Mouse (Mus musculus) kidney, embryonic 16.5 days (tissue): ENCODE measurements around the gene Tnfrsf13c. TPM values are rescaled to one million over a fixed set of nuclear protein-coding genes. Genes with fewer than 3 reads are reported as not detected.

Experiments
- ATAC-seq: fragments of 200-750 bp; cut with Nextera tagmentation; 2 replicates; pipeline ENCODE4 v1.8.0; 2017; ENCODE audit warnings: moderate TSS enrichment; ENCODE audit not compliant: low FRiP score, low TSS enrichment
- H3K27ac ChIP-seq: fragments of 300-500 bp; sonication (generic); 2 replicates; pipeline ENCODE4 v1.5.1; 2014; ENCODE audit warnings: low read length
- H3K27me3 ChIP-seq: fragments of 300-500 bp; sonication (generic); 2 replicates; pipeline ENCODE4 v1.6.1; 2014; ENCODE audit warnings: low read length, control low read depth, mixed read lengths; ENCODE audit not compliant: insufficient read depth
- H3K36me3 ChIP-seq: fragments of 300-500 bp; sonication (generic); 2 replicates; pipeline ENCODE4 v1.6.1; 2014; ENCODE audit warnings: low read length, control low read depth, mixed read lengths; ENCODE audit not compliant: insufficient read depth
- H3K4me1 ChIP-seq: fragments of 300-500 bp; sonication (generic); 2 replicates; pipeline ENCODE4 v1.6.1; 2014; ENCODE audit warnings: low read length, control low read depth, mixed read lengths; ENCODE audit not compliant: insufficient read depth
- H3K4me2 ChIP-seq: fragments of 300-500 bp; sonication (generic); replicated peaks from 2 replicates; pipeline ENCODE4 v1.6.1; 2014; ENCODE audit warnings: low read depth, low read length
- H3K4me3 ChIP-seq: fragments of 300-500 bp; sonication (generic); 2 replicates; pipeline ENCODE4 v1.5.1; 2014; ENCODE audit warnings: mild to moderate bottlenecking, low read length
- H3K9ac ChIP-seq: fragments of 300-500 bp; sonication (generic); replicated peaks from 2 replicates; pipeline ENCODE4 v1.6.1; 2014; ENCODE audit warnings: low read length
- H3K9me3 ChIP-seq: fragments of 300-500 bp; sonication (generic); 2 replicates; pipeline ENCODE4 v1.6.1; 2016; ENCODE audit warnings: low read length, control low read depth
- WGBS: fragments of 180-500 bp; shearing (Covaris S2); extraction: QIAGEN DNeasy Blood & Tissue Kit; methylation state at CpG from one replicate; pipeline ENCODE4 v1.1.7; 2014; 5-methylcytosine and 5-hydroxymethylcytosine counted together
- microRNA counts: library from miRNA; unstranded; fragments of <30 nt; microRNA quantifications from one replicate; lab custom pipeline; 2016
- microRNA-seq: library from miRNA; unstranded; fragments of <30 nt; microRNA quantifications from one replicate; pipeline ENCODE4, GENCODE M21; 2016
- polyA plus RNA-seq: library from polyadenylated mRNA; unstranded; fragments of >200 nt; fragmentation: Nextera tagmentation; extraction: Ambion mirVana; gene quantifications from 2 replicates; pipeline ENCODE4 v1.2.1, GENCODE M21; 2015

Tnfrsf13c gene
- polyA plus RNA-seq, 1 experiment from 2014 or later, result 0.15 TPM

DNA sequence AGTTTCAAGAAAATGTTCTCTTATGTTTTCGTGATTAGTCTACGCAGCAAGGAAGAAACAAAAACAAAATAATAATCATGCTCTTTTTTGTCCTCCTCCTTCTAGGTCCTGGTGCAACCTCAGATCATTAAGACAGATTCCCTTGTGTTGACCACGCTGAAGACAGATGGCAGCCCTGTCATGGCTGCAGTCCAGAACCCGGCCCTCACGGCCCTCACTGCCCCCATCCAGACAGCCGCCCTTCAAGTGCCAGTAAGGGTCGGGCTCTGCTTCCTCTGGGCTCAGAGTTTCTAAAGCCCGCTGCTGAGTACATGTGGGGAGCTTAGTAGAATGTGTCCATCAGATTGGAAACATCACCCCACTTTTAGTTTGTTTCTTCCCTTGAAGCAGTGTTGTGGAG, 51.5 kb downstream of the Tnfrsf13c start:
- ATAC-seq, result no peak
- peaks cover 60% of the 10 kb centered on the region for H3K36me3 ChIP-seq
- peaks cover 16% of the 10 kb centered on the region for H3K4me1 ChIP-seq
- no peak overlapping the region for H3K27ac ChIP-seq
- no peaks in the 10 kb centered on the region for H3K9me3 ChIP-seq
- H3K27me3 ChIP-seq, result no peaks in the 10 kb centered on the region
- H3K9ac ChIP-seq, result no peak overlapping the region
- 79% methylated on average over 8 of the region's 8 CpGs for WGBS
- H3K4me2 ChIP-seq, result no peak overlapping the region
- no peak overlapping the region for H3K4me3 ChIP-seq

MicroRNAs within 50 kb of the gene (microRNA counts, 519-probe panel; counts per million panel counts)
- 2,595 counts per million, percentile 64 among the panel's probes with 10 or more counts for microRNA mmu-miR-33 (lab: Ali Mortazavi, UCI)

Small RNAs within 50 kb of the gene (microRNA-seq; reads per million reads assigned to microRNA genes)
- 44.3 reads per million, percentile 47 among the genes with 10 or more reads in this experiment for gene Mir33

Other genes starting within 250 kb of the Tnfrsf13c start
- not detected in 2 replicates for gene 1700029P11Rik, start 243.8 kb downstream of the Tnfrsf13c start, polyA plus RNA-seq
- gene Xrcc6, start 236.5 kb downstream of the Tnfrsf13c start, polyA plus RNA-seq, result 89.2 and 89.4 TPM in 2 replicates
- gene Desi1, start 190.5 kb downstream of the Tnfrsf13c start, polyA plus RNA-seq, result 28.4 and 28.9 TPM in 2 replicates
- 283 and 300 TPM in 2 replicates for gene Snu13, start 176.8 kb downstream of the Tnfrsf13c start, polyA plus RNA-seq
- not detected in 2 replicates for gene 4930407I10Rik, start 165.2 kb downstream of the Tnfrsf13c start, polyA plus RNA-seq
- gene Mei1, start 154.4 kb downstream of the Tnfrsf13c start, polyA plus RNA-seq, result 0.10 TPM in 1 of 2 replicates, not detected in the other
- gene Ccdc134, start 96.4 kb downstream of the Tnfrsf13c start, polyA plus RNA-seq, result 17.3 and 19.5 TPM in 2 replicates
- gene Srebf2, start 77.2 kb downstream of the Tnfrsf13c start, polyA plus RNA-seq, result 134 and 144 TPM in 2 replicates
- gene Shisa8, start 11.6 kb downstream of the Tnfrsf13c start, polyA plus RNA-seq, result 0.41 and 0.62 TPM in 2 replicates
- gene Cenpm, start 20.4 kb upstream of the Tnfrsf13c start, polyA plus RNA-seq, result 65.9 and 71.2 TPM in 2 replicates
- gene 1500009C09Rik, start 28.0 kb upstream of the Tnfrsf13c start, polyA plus RNA-seq, result not detected in 2 replicates
- gene Sept3, start 50.5 kb upstream of the Tnfrsf13c start, polyA plus RNA-seq, result 8.6 and 11.3 TPM in 2 replicates
- 0.41 and 0.61 TPM in 2 replicates for gene Wbp2nl, start 74.6 kb upstream of the Tnfrsf13c start, polyA plus RNA-seq
- 81.9 and 87.4 TPM in 2 replicates for gene Naga, start 114.6 kb upstream of the Tnfrsf13c start, polyA plus RNA-seq
- gene Pheta2, start 114.6 kb upstream of the Tnfrsf13c start, polyA plus RNA-seq, result 10.4 and 12.5 TPM in 2 replicates
- gene Smdt1, start 114.6 kb upstream of the Tnfrsf13c start, polyA plus RNA-seq, result 319 and 325 TPM in 2 replicates
- 415 and 434 TPM in 2 replicates for gene Ndufa6, start 130.0 kb upstream of the Tnfrsf13c start, polyA plus RNA-seq
- gene Cyp2d22, start 155.9 kb upstream of the Tnfrsf13c start, polyA plus RNA-seq, result 18.2 and 21.1 TPM in 2 replicates
- not detected in 2 replicates for gene Cyp2d11, start 169.7 kb upstream of the Tnfrsf13c start, polyA plus RNA-seq
- 0.26 TPM in 1 of 2 replicates, not detected in the other for gene Cyp2d10, start 182.8 kb upstream of the Tnfrsf13c start, polyA plus RNA-seq
- gene Cyp2d9, start 209.1 kb upstream of the Tnfrsf13c start, polyA plus RNA-seq, result 0.11 TPM in 1 of 2 replicates, not detected in the other